ENCODE assay signal across 9 mouse cellular contexts in genomic region chr3:59870765-59871164, GRCm38 (mm10). TPM values are rescaled to one million over a fixed set of nuclear protein-coding genes. Genes with fewer than 3 reads are reported as not detected.
DNase-seq lines count a peak whose midpoint lies in the region; ATAC-seq and TF ChIP-seq lines count a peak whose summit lies in the region.
"Had no signal": no experiment of that assay in that cellular context is flagged by ENCODE, and none has a peak within 500 bp of the region (broad histone marks: within the 10 kb centered on the region; RNA-seq: fewer than 3 reads in every experiment).

No protein-coding gene starts in this region.

- no peaks in the 10 kb centered on the region for H3K79me2 ChIP-seq in heart, adult 2 months (replicated peaks; ENCODE audit: control insufficient read depth, insufficient read depth, low read length)

- intact Hi-C loops in heart, adult 2 months (cut with DNase I): loop anchor here (2.0 to 10.0 kb wide), 4 partner anchors 184 to 892 kb away; no protein-coding TSS in a partner anchor

- H3K4me3 ChIP-seq in heart, adult 2 months: no peak overlapping the region
- H3K4me3 ChIP-seq in heart, embryonic 11.5 days (ENCODE audit: low read depth, low read length): no peak overlapping the region
- H3K4me3 ChIP-seq in forebrain, postnatal 0 days (ENCODE audit: low read depth, low read length): no peak overlapping the region
- no peak overlapping the region for H3K4me3 ChIP-seq in midbrain, postnatal 0 days (ENCODE audit: low read depth, low read length)
- H3K4me3 ChIP-seq: limb, embryonic 12.5 days had no signal

- no peak overlapping the region for H3K27ac ChIP-seq in heart, adult 2 months
- no peak overlapping the region for H3K27ac ChIP-seq in heart, embryonic 11.5 days (ENCODE audit: low read depth, low read length)
- H3K27ac ChIP-seq in forebrain, postnatal 0 days (ENCODE audit: low read depth, low read length): no peak overlapping the region
- H3K27ac ChIP-seq in midbrain, postnatal 0 days (ENCODE audit: low read depth, low read length): no peak overlapping the region
- H3K27ac ChIP-seq: limb, embryonic 12.5 days had no signal

- TF ChIP-seq CTCF in heart, adult 2 months (IDR thresholded peaks at IDR 0.05): peak; percentile 85
- TF ChIP-seq CTCF in forebrain, postnatal 0 days (IDR thresholded peaks at IDR 0.05; ENCODE audit: low read depth): peak; percentile 79
- peak; percentile 86 for TF ChIP-seq CTCF in midbrain, postnatal 0 days (IDR thresholded peaks at IDR 0.05)

- peak; percentile 8 to 23 for DNase-seq in heart, adult 2 months
- DNase-seq in CD4-positive helper T cell, adult 2 months (ENCODE audit: low read depth, low spot score): peak; percentile 20
- peak; percentile 56 for DNase-seq in brain, adult 2 months (ENCODE audit: low read depth, low spot score)
- peak; percentile 71 for DNase-seq in forebrain, postnatal 0 days
- peak; percentile 53 to 64 for DNase-seq in layer of hippocampus, postnatal 10 days (ENCODE audit: low spot score in 2 of 2)
- DNase-seq in midbrain, postnatal 0 days (ENCODE audit: low spot score): peak; percentile 64
- peak; percentile 33 to 60 for DNase-seq in urinary bladder, postnatal 36 days (ENCODE audit: low spot score in 2 of 2)

- no peak overlapping the region for H3K9ac ChIP-seq in heart, adult 2 months (ENCODE audit: low read depth, low read length)
- H3K9ac ChIP-seq in heart, embryonic 11.5 days (ENCODE audit: low read depth, low read length): no peak overlapping the region
- H3K9ac ChIP-seq in forebrain, postnatal 0 days: no peak overlapping the region
- no peak overlapping the region for H3K9ac ChIP-seq in midbrain, postnatal 0 days (replicated peaks; ENCODE audit: low read length, poor library complexity, severe bottlenecking)
- H3K9ac ChIP-seq: limb, embryonic 12.5 days had no signal

- TF ChIP-seq POLR2A in heart, adult 2 months (IDR thresholded peaks at IDR 0.05; ENCODE audit: insufficient read depth, low read depth, low read length): no peak

- no peaks in the 10 kb centered on the region for H3K36me3 ChIP-seq in heart, adult 2 months (ENCODE audit: control insufficient read depth, insufficient read depth, low read length)
- H3K36me3 ChIP-seq in heart, embryonic 11.5 days (ENCODE audit: control insufficient read depth, insufficient read depth, low read length): no peaks in the 10 kb centered on the region
- H3K36me3 ChIP-seq in forebrain, postnatal 0 days (ENCODE audit: insufficient read depth): no peaks in the 10 kb centered on the region
- no peaks in the 10 kb centered on the region for H3K36me3 ChIP-seq in midbrain, postnatal 0 days (ENCODE audit: insufficient read depth, low read length)
- H3K36me3 ChIP-seq: limb, embryonic 12.5 days had no signal

- ATAC-seq in heart, embryonic 11.5 days (replicated peaks; ENCODE audit: insufficient number of reproducible peaks, low FRiP score, low TSS enrichment): no peak
- peak; percentile 71 for ATAC-seq in forebrain, postnatal 0 days
- no peak for ATAC-seq in midbrain, postnatal 0 days (ENCODE audit: low FRiP score)

- 13% methylated on average over 2 of the region's 2 CpGs for WGBS in heart, adult 2 months
- 20% methylated on average over 2 of the region's 2 CpGs for WGBS in heart, embryonic 11.5 days (ENCODE audit: insufficient replicate concordance)
- 18% methylated on average over 2 of the region's 2 CpGs for WGBS in forebrain, postnatal 0 days
- WGBS in midbrain, postnatal 0 days: 33% methylated on average over 2 of the region's 2 CpGs

- no peaks in the 10 kb centered on the region for H3K9me3 ChIP-seq in heart, embryonic 11.5 days (replicated peaks; ENCODE audit: control insufficient read depth, low read length)
- no peaks in the 10 kb centered on the region for H3K9me3 ChIP-seq in forebrain, postnatal 0 days (ENCODE audit: low read length)
- H3K9me3 ChIP-seq in midbrain, postnatal 0 days (ENCODE audit: low read length): no peaks in the 10 kb centered on the region
- H3K9me3 ChIP-seq: limb, embryonic 12.5 days had no signal

- no peaks in the 10 kb centered on the region for H3K27me3 ChIP-seq in heart, adult 2 months (ENCODE audit: control insufficient read depth, insufficient read depth, low read length)
- no peaks in the 10 kb centered on the region for H3K27me3 ChIP-seq in heart, embryonic 11.5 days (ENCODE audit: control insufficient read depth, insufficient read depth, low read length)
- H3K27me3 ChIP-seq in forebrain, postnatal 0 days (ENCODE audit: insufficient read depth, low read length): no peaks in the 10 kb centered on the region
- H3K27me3 ChIP-seq in midbrain, postnatal 0 days (ENCODE audit: insufficient read depth, low read length): no peaks in the 10 kb centered on the region
- H3K27me3 ChIP-seq: limb, embryonic 12.5 days had no signal

- TF ChIP-seq EP300 in heart, adult 2 months (IDR thresholded peaks at IDR 0.05; ENCODE audit: insufficient read depth, low read depth, low read length): no peak

- H3K4me2 ChIP-seq in heart, embryonic 11.5 days: no peak overlapping the region
- H3K4me2 ChIP-seq in forebrain, postnatal 0 days (ENCODE audit: low read depth): no peak overlapping the region
- H3K4me2 ChIP-seq in midbrain, postnatal 0 days (ENCODE audit: low read depth, low read length, poor library complexity, severe bottlenecking): no peak overlapping the region
- H3K4me2 ChIP-seq: limb, embryonic 12.5 days had no signal

- H3K4me1 ChIP-seq in heart, adult 2 months (ENCODE audit: control insufficient read depth, insufficient read depth, low read length): no peaks in the 10 kb centered on the region
- H3K4me1 ChIP-seq in heart, embryonic 11.5 days (ENCODE audit: control insufficient read depth, insufficient read depth, low read length): no peaks in the 10 kb centered on the region
- H3K4me1 ChIP-seq in forebrain, postnatal 0 days (ENCODE audit: insufficient read depth): no peaks in the 10 kb centered on the region
- no peaks in the 10 kb centered on the region for H3K4me1 ChIP-seq in midbrain, postnatal 0 days (ENCODE audit: insufficient read depth, low read length)
- H3K4me1 ChIP-seq: limb, embryonic 12.5 days had no signal

RNA-seq across cellular contexts. Expression of gene Gm8298, which starts 9.9 kb away (rescaled TPM):
- total RNA-seq in heart, adult 2 months (2021): not detected
- polyA plus RNA-seq in heart, adult 2 months (2012; rRNA removed): not detected in 2 replicates
- not detected in 2 replicates for polyA plus RNA-seq in heart, embryonic 11.5 days (2014; fragmentation: Nextera tagmentation; extraction: Ambion mirVana)
- not detected in 2 replicates for total RNA-seq in forebrain, postnatal 0 days (2014; rRNA removed)
- polyA plus RNA-seq in forebrain, postnatal 0 days (2015; fragmentation: Nextera tagmentation; extraction: Ambion mirVana): not detected in 2 replicates
- total RNA-seq in layer of hippocampus, postnatal 10 days (2021): not detected
- total RNA-seq in midbrain, postnatal 0 days (2014; rRNA removed): not detected in 2 replicates
- polyA plus RNA-seq in midbrain, postnatal 0 days (2015; fragmentation: Nextera tagmentation; extraction: Ambion mirVana): not detected in 2 replicates
- polyA plus RNA-seq: limb, embryonic 12.5 days had no signal

RNA-seq across cellular contexts. Expression of gene C130079G13Rik, which starts 54.2 kb away (rescaled TPM):
- total RNA-seq in heart, adult 2 months (2021): not detected
- polyA plus RNA-seq in heart, adult 2 months (2012; rRNA removed): not detected in 2 replicates
- polyA plus RNA-seq in heart, embryonic 11.5 days (2014; fragmentation: Nextera tagmentation; extraction: Ambion mirVana): not detected in 2 replicates
- not detected in 2 replicates for total RNA-seq in forebrain, postnatal 0 days (2014; rRNA removed)
- polyA plus RNA-seq in forebrain, postnatal 0 days (2015; fragmentation: Nextera tagmentation; extraction: Ambion mirVana): not detected in 2 replicates
- not detected for total RNA-seq in layer of hippocampus, postnatal 10 days (2021)
- total RNA-seq in midbrain, postnatal 0 days (2014; rRNA removed): 0.11 TPM in 1 of 2 replicates, not detected in the other
- not detected in 2 replicates for polyA plus RNA-seq in midbrain, postnatal 0 days (2015; fragmentation: Nextera tagmentation; extraction: Ambion mirVana)
- polyA plus RNA-seq: limb, embryonic 12.5 days had no signal

Comparison
In these comparisons a context has a peak if more than half of its experiments do, and no peak if none do; other contexts are left out.
1. DNase-seq: peak in every context shown above with its lines; median percentile 71 in forebrain, postnatal 0 days; 64 in midbrain, postnatal 0 days; 58 in layer of hippocampus, postnatal 10 days; 56 in brain, adult 2 months; 46 in urinary bladder, postnatal 36 days; 20 in CD4-positive helper T cell, adult 2 months; 16 in heart, adult 2 months.